24 mouse cellular contexts compared by ENCODE assay signal in genomic region chrX:95948135-95948534, GRCm38 (mm10). TPM values are rescaled to one million over a fixed set of nuclear protein-coding genes. Genes with fewer than 3 reads are reported as not detected.
A peak's percentile ranks its signal among the peaks of the same experiment; 100 is the strongest.
DNase-seq lines count a peak whose midpoint lies in the region; ATAC-seq and TF ChIP-seq lines count a peak whose summit lies in the region.
"Had no signal": no experiment of that assay in that cellular context is flagged by ENCODE, and none has a peak within 500 bp of the region (broad histone marks: within the 10 kb centered on the region; RNA-seq: fewer than 3 reads in every experiment).

No protein-coding gene starts in this region.

- in situ Hi-C loops in Patski (cut with MboI; ENCODE audit: low pct_unique_long_range_greater_than_20kb) = no loop called here

- intact Hi-C loops in left cerebral cortex, postnatal 25 days (cut with DNase I) = no loop called here

- CTCF ChIA-PET in Patski (lab: Charles Lee) = interaction anchor here (2.0 kb wide), 1 partner anchor 9 kb away, joined by 7 read pairs; no protein-coding TSS in a partner anchor

- peak; percentile 40 for DNase-seq in Muller cell, postnatal 12 days (ENCODE audit: inconsistent ontology term)
- peak; percentile 30 for DNase-seq in Patski (ENCODE audit: low read depth, low spot score)
- no peak for DNase-seq in left cerebral cortex, adult 8-10 months (ENCODE audit: low spot score in 2 of 2)
- DNase-seq in left cerebral cortex, postnatal 25 days (ENCODE audit: low spot score in 2 of 2) = no peak
- DNase-seq in ovary, postnatal 14 days (ENCODE audit: low spot score) = no peak
- DNase-seq in right cerebral cortex, postnatal 36 days (ENCODE audit: low spot score in 2 of 2) = no peak
- DNase-seq: adrenal gland, adult 2 months; adrenal gland, postnatal 10 days; adrenal gland, postnatal 25 days; cerebellum, adult 11 months; cerebellum, adult 18-20 months; cerebellum, adult 8-10 months; cerebellum, adult 9-11 months; cerebellum, postnatal 14 days; cerebellum, postnatal 36 days; embryo, embryonic 11 days had no signal

- TF ChIP-seq CTCF in Patski (IDR thresholded peaks at IDR 0.05) = no peak
- no peak for TF ChIP-seq CTCF in embryonic fibroblast, embryonic 13.5 days (IDR thresholded peaks at IDR 0.05; ENCODE audit: borderline replicate concordance, insufficient read depth, low read length)

- peak overlapping the region; percentile 97 for H3K27ac ChIP-seq in embryonic fibroblast, embryonic 13.5 days (ENCODE audit: insufficient read depth, low read length)
- H3K27ac ChIP-seq: embryonic facial prominence, embryonic 13.5 days; embryonic facial prominence, embryonic 15.5 days; forebrain, embryonic 10.5 days; forebrain, embryonic 12.5 days had no signal

- no peak overlapping the region for H3K4me3 ChIP-seq in embryonic fibroblast, embryonic 13.5 days (ENCODE audit: insufficient read depth, low read length)
- H3K4me3 ChIP-seq: embryonic facial prominence, embryonic 13.5 days; embryonic facial prominence, embryonic 15.5 days; forebrain, embryonic 10.5 days; forebrain, embryonic 12.5 days had no signal

- H3K4me1 ChIP-seq in embryonic fibroblast, embryonic 13.5 days (ENCODE audit: control insufficient read depth, insufficient read depth, low read length) = peaks cover 6% of the 10 kb centered on the region
- H3K4me1 ChIP-seq: embryonic facial prominence, embryonic 13.5 days; embryonic facial prominence, embryonic 15.5 days had no signal

- no peak for TF ChIP-seq POLR2A in embryonic fibroblast, embryonic 13.5 days (IDR thresholded peaks at IDR 0.05; ENCODE audit: low read depth, low read length)

- ATAC-seq in Patski = peak; percentile 75
- ATAC-seq: activated CD4-positive, CD25-positive, alpha-beta regulatory T cell, adult 4 months; forebrain, embryonic 14.5 days; forebrain, embryonic 16.5 days had no signal

- POLR2A ChIA-PET in Patski (lab: Charles Lee) = no interaction called here

- peaks cover 20% of the 10 kb centered on the region for H3K27me3 ChIP-seq in Patski
- H3K27me3 ChIP-seq: embryonic facial prominence, embryonic 15.5 days; forebrain, embryonic 12.5 days had no signal

RNA-seq across cellular contexts. Expression of gene Las1l, which starts 8.6 kb away (rescaled TPM):
- 71.2 TPM for polyA plus RNA-seq in Patski (2021)
- polyA plus RNA-seq in embryonic fibroblast, embryonic 13.5 days (2011; ENCODE audit: insufficient read length, low read depth, missing spikeins) = 40.1 and 54.5 TPM in 2 replicates
- total RNA-seq in left cerebral cortex, adult 8-10 months (2022) = 10 to 100 TPM; 52.2 to 61.0 (median 54.9) TPM
- 10 to 100 TPM; 50.4 to 61.6 TPM for total RNA-seq in left cerebral cortex, postnatal 25 days (2021)

Comparison
In these comparisons a context has a peak if more than half of its experiments do, and no peak if none do; other contexts are left out.
1. DNase-seq: peak in Muller cell, postnatal 12 days (single experiment) and Patski (single experiment); none in left cerebral cortex, adult 8-10 months (0 of 2), left cerebral cortex, postnatal 25 days (0 of 2), ovary, postnatal 14 days (single experiment) and right cerebral cortex, postnatal 36 days (0 of 2).